Mouse (Mus musculus) CH12.LX (cell line): ENCODE data around the gene Dctn3. TPM values are rescaled to one million over a fixed set of nuclear protein-coding genes. Genes with fewer than 3 reads are reported as not detected.

ENCODE experiments used
- DNase-seq: peaks from one replicate; pipeline ENCODE4 v3.0.0-alpha.2; 2013; ENCODE audit errors: extremely low read depth
- H3K27ac ChIP-seq: 2 replicates; pipeline ENCODE4 v1.5.1; 2012; ENCODE audit warnings: low read depth, mild to moderate bottlenecking, control low read depth, moderate library complexity; ENCODE audit not compliant: insufficient read depth
- H3K27me3 ChIP-seq: replicated peaks from 2 replicates; pipeline ENCODE3; 2012; ENCODE audit warnings: inconsistent platforms
- H3K36me3 ChIP-seq, 2 experiments: replicated peaks in 1 of 2; 2 replicates each; pipeline versions ENCODE3 to v1.6.1; 2012; ENCODE audit warnings: inconsistent platforms in 1 of 2, low read length in 1 of 2, mild to moderate bottlenecking in 1 of 2, mixed read lengths in 1 of 2, moderate library complexity in 1 of 2; ENCODE audit not compliant: control insufficient read depth in 1 of 2, insufficient read depth in 1 of 2
- H3K4me1 ChIP-seq, 2 experiments: 2 replicates each; pipeline ENCODE4 v1.6.1; 2012; ENCODE audit warnings: inconsistent platforms in 1 of 2, moderate library complexity in 1 of 2; ENCODE audit not compliant: insufficient read depth in 2 of 2, control insufficient read depth in 1 of 2
- H3K4me2 ChIP-seq: 2 replicates; pipeline ENCODE4 v1.6.1; 2012; ENCODE audit warnings: low read depth, mild to moderate bottlenecking, control low read depth; ENCODE audit not compliant: poor library complexity, insufficient read depth, severe bottlenecking
- H3K4me3 ChIP-seq, 3 experiments: fragments of 150-350 bp in 1 of 3; sonication (generic) in 1 of 3; replicated peaks in 1 of 3; 2 replicates each; pipeline versions ENCODE3 to v1.5.1; 2011 to 2012; ENCODE audit warnings: low read depth in 2 of 3, low read length in 2 of 3, mild to moderate bottlenecking in 2 of 3, moderate library complexity in 2 of 3, control low read depth in 1 of 3, improper control_type of control experiment in 1 of 3, inconsistent platforms in 1 of 3, mixed read lengths in 1 of 3; ENCODE audit not compliant: poor library complexity in 1 of 3
- H3K79me2 ChIP-seq: replicated peaks from 2 replicates; pipeline ENCODE4 v1.6.1; 2012; ENCODE audit warnings: mild to moderate bottlenecking, moderate library complexity; ENCODE audit not compliant: control insufficient read depth, poor library complexity, insufficient read depth, severe bottlenecking; ENCODE audit errors: extremely low read depth
- H3K9ac ChIP-seq: 2 replicates; pipeline ENCODE4 v1.6.1; 2012; ENCODE audit warnings: low read depth, mild to moderate bottlenecking, control low read depth, moderate library complexity; ENCODE audit not compliant: insufficient read depth
- H3K9me3 ChIP-seq: replicated peaks from 2 replicates; pipeline ENCODE3; 2012; ENCODE audit warnings: low read length, inconsistent platforms, mixed read lengths
- BHLHE40 ChIP-seq: IDR thresholded peaks from 2 replicates; pipeline ENCODE4 v1.6.1; 2011; ENCODE audit warnings: mild to moderate bottlenecking, low read depth, low read length, improper control_type of control experiment
- E2F4 ChIP-seq: IDR thresholded peaks from 2 replicates; pipeline ENCODE4 v1.6.1; 2011; ENCODE audit warnings: low read depth, low read length, improper control_type of control experiment; ENCODE audit not compliant: insufficient replicate concordance
- EP300 ChIP-seq: IDR thresholded peaks from 2 replicates; pipeline ENCODE4 v1.6.1; 2011; ENCODE audit warnings: low read length, improper control_type of control experiment
- ETS1 ChIP-seq: conservative IDR thresholded peaks from 2 replicates; pipeline ENCODE4 v1.6.1; 2012; ENCODE audit warnings: low read depth, mild to moderate bottlenecking, inconsistent platforms, low read length, improper control_type of control experiment, moderate library complexity
- GABPA ChIP-seq: IDR thresholded peaks from 2 replicates; pipeline ENCODE4 v1.6.1; 2012; ENCODE audit warnings: low read depth, low read length, improper control_type of control experiment, inconsistent platforms; ENCODE audit not compliant: insufficient replicate concordance
- JUN ChIP-seq: IDR thresholded peaks from 2 replicates; pipeline ENCODE4 v1.6.1; 2011; ENCODE audit warnings: low read depth, mild to moderate bottlenecking, low read length, improper control_type of control experiment, moderate library complexity; ENCODE audit not compliant: insufficient read depth
- KAT2A ChIP-seq: IDR thresholded peaks from 2 replicates; pipeline ENCODE4 v1.6.1; 2012; ENCODE audit warnings: low read length, improper control_type of control experiment, inconsistent platforms; ENCODE audit not compliant: insufficient replicate concordance
- MAFK ChIP-seq: IDR thresholded peaks from 2 replicates; pipeline ENCODE4 v1.6.1; 2011; ENCODE audit warnings: low read length, improper control_type of control experiment; ENCODE audit not compliant: insufficient replicate concordance
- MAX ChIP-seq: IDR thresholded peaks from 2 replicates; pipeline ENCODE4 v1.6.1; 2011; ENCODE audit warnings: low read length, improper control_type of control experiment
- MAZ ChIP-seq: IDR thresholded peaks from 2 replicates; pipeline ENCODE4 v1.6.1; 2012; ENCODE audit warnings: low read depth, mild to moderate bottlenecking, inconsistent platforms, low read length, improper control_type of control experiment, moderate library complexity
- MEF2A ChIP-seq: IDR thresholded peaks from 2 replicates; pipeline ENCODE4 v1.6.1; 2014; ENCODE audit warnings: low read depth, mild to moderate bottlenecking, inconsistent platforms, low read length, improper control_type of control experiment, borderline replicate concordance
- MYC ChIP-seq: IDR thresholded peaks from 2 replicates; pipeline ENCODE4 v1.6.1; 2011; ENCODE audit warnings: low read depth, mild to moderate bottlenecking, improper control_type of control experiment, low read length
- POLR2A ChIP-seq: IDR thresholded peaks from 2 replicates; pipeline ENCODE4 v1.6.1; 2011; ENCODE audit warnings: low read depth, mild to moderate bottlenecking, improper control_type of control experiment, low read length
- POLR2AphosphoS2 ChIP-seq: IDR thresholded peaks from 2 replicates; pipeline ENCODE4 v1.6.1; 2011; ENCODE audit warnings: low read depth, low read length, improper control_type of control experiment
- RAD21 ChIP-seq: IDR thresholded peaks from 2 replicates; pipeline ENCODE4 v1.6.1; 2011; ENCODE audit warnings: low read depth, mild to moderate bottlenecking, low read length, improper control_type of control experiment, moderate library complexity
- RCOR1 ChIP-seq: conservative IDR thresholded peaks from 2 replicates; pipeline ENCODE4 v1.6.1; 2012; ENCODE audit warnings: low read depth, mild to moderate bottlenecking, inconsistent platforms, low read length, improper control_type of control experiment
- SMC3 ChIP-seq: IDR thresholded peaks from 2 replicates; pipeline ENCODE4 v1.6.1; 2011; ENCODE audit warnings: low read depth, low read length, improper control_type of control experiment
- TBP ChIP-seq: conservative IDR thresholded peaks from 2 replicates; pipeline ENCODE4 v1.6.1; 2011; ENCODE audit warnings: low read depth, low read length, improper control_type of control experiment
- TCF12 ChIP-seq: IDR thresholded peaks from 2 replicates; pipeline ENCODE4 v1.6.1; 2014; ENCODE audit warnings: low read depth, mild to moderate bottlenecking, inconsistent platforms, low read length, improper control_type of control experiment
- UBTF ChIP-seq: IDR thresholded peaks from 2 replicates; pipeline ENCODE4 v1.6.1; 2012; ENCODE audit warnings: low read depth, mild to moderate bottlenecking, inconsistent platforms, low read length, improper control_type of control experiment, moderate library complexity
- USF1 ChIP-seq: IDR thresholded peaks from 2 replicates; pipeline ENCODE4 v1.6.1; 2014; ENCODE audit warnings: low read depth, mild to moderate bottlenecking, inconsistent platforms, low read length, improper control_type of control experiment
- USF2 ChIP-seq: conservative IDR thresholded peaks from 2 replicates; pipeline ENCODE4 v1.6.1; 2011; ENCODE audit warnings: low read depth, low read length, improper control_type of control experiment
- ZC3H11A ChIP-seq: IDR thresholded peaks from 2 replicates; pipeline ENCODE4 v1.6.1; 2012; ENCODE audit warnings: low read depth, mild to moderate bottlenecking, inconsistent platforms, low read length, improper control_type of control experiment
- ZNF384 ChIP-seq: IDR thresholded peaks from 2 replicates; pipeline ENCODE4 v1.6.1; 2012; ENCODE audit warnings: low read depth, low read length, improper control_type of control experiment, inconsistent platforms
- dilution Hi-C: fragments of 300-500 bp; cut with MboI; formaldehyde crosslinking; loops from 2 replicates; pipeline ENCODE4 v1.14.3; 2020; ENCODE audit warnings: low sequenced_read_pairs; ENCODE audit not compliant: extremely low pct_unique_long_range_greater_than_20kb, extremely low pct_ligation_motif_present
- in situ Hi-C: fragments of 300-500 bp; cut with MboI; formaldehyde crosslinking; loops from 3 replicates; pipeline ENCODE4 v1.14.3; 2019; ENCODE audit warnings: low sequenced_read_pairs, low pct_ligation_motif_present, low pct_unique_long_range_greater_than_20kb, mixed read lengths
- polyA plus RNA-seq: library from polyadenylated mRNA; unstranded; fragments of >175 nt; gene quantifications from 2 replicates; pipeline ENCODE4 v1.2.1, GENCODE M21; 2012; ENCODE audit warnings: low read depth; ENCODE audit not compliant: insufficient read length
- total RNA-seq, 2 experiments: library from RNA; depleted of rRNA; stranded (reverse); fragments of 300-350 nt in 1 of 2; fragments of >200 nt in 1 of 2; gene quantifications; 2 replicates each; pipeline ENCODE4 v1.2.3; 2012 to 2014

Gene Dctn3
- total and polyA plus RNA-seq, 3 experiments: 90.5 to 133 (median 112) TPM

DNA sequence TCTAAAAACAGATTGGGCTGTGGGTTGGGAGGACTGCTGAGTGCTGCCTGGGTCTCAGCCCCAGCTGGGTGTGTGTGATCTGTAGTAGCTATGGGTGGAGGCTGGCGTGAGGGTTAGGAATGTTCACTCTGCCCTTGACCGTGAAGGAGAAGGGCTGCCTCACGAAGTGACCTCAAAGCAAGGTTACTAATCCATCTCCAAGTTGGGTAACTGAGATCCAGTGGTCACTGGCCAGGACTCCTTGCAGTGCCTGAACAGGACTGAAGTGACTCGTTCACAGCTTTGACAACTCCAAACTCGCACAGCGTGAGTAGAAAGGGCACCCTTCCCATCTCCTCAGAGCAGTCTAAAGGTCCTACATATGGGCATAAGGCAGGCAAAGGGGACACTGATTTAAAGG, 44.1 kb downstream of the Dctn3 start:
- in situ Hi-C loops: no loop called here
- Histone ChIP-seq H3K36me3 (no peaks in the 10 kb centered on the region), H3K9me3 (no peaks in the 10 kb centered on the region), H3K4me2 (no peak overlapping the region), H3K27me3 (peaks cover 87% of the 10 kb centered on the region), H3K79me2 (no peaks in the 10 kb centered on the region), H3K27ac (no peak overlapping the region), H3K4me3 (no peak overlapping the region), H3K9ac (no peak overlapping the region), H3K4me1 (no peaks in the 10 kb centered on the region)
- DNase-seq: no peak
- TF ChIP-seq RCOR1 (no peak), TBP (no peak), ZNF384 (no peak), ZC3H11A (no peak), ETS1 (no peak), GABPA (no peak), USF2 (no peak), UBTF (no peak), MAZ (no peak), USF1 (no peak), MYC (no peak)
- dilution Hi-C loops: no loop called here

- Histone ChIP-seq H3K4me1 (peaks cover 0 to 5% of the 10 kb centered on the region in 2 experiments; a peak in 1 of 4 replicates), H3K36me3 (no peaks in the 10 kb centered on the region), H3K79me2 (no peaks in the 10 kb centered on the region), H3K4me2 (no peak overlapping the region), H3K9ac (no peak overlapping the region), H3K27me3 (peaks cover 96% of the 10 kb centered on the region), H3K9me3 (no peaks in the 10 kb centered on the region), H3K27ac (no peak overlapping the region), H3K4me3 (no peak overlapping the region)
- no peak for DNase-seq
- dilution Hi-C loops: no loop called here
- in situ Hi-C loops: no loop called here
- TF ChIP-seq ZC3H11A (no peak), BHLHE40 (no peak), JUN (no peak), E2F4 (no peak), GABPA (no peak), POLR2AphosphoS2 (no peak), TCF12 (no peak), UBTF (no peak), MAX (no peak), KAT2A (no peak), USF1 (no peak), RCOR1 (no peak), ZNF384 (no peak), EP300 (no peak), SMC3 (no peak), TBP (no peak), POLR2A (no peak), RAD21 (no peak), MEF2A (no peak), MAFK (no peak)
Observed at GRCm38 (mm10) chr4:41677006-41677629, 45.9 kb downstream of the Dctn3 start.
